Mouse (Mus musculus) lung, adult 2 months (tissue): Measurements from ENCODE around the gene Myzap.

Source experiments
- CTCF ChIP-seq: fragments of 200-500 bp; IDR thresholded peaks from 2 replicates; pipeline ENCODE4 v1.5.1; 2011; ENCODE audit warnings: mild to moderate bottlenecking, low read length, control low read depth; ENCODE audit not compliant: insufficient read depth
- POLR2A ChIP-seq: fragments of 200-500 bp; IDR thresholded peaks from 2 replicates; pipeline ENCODE4 v1.6.1; 2011; ENCODE audit warnings: low read depth, mild to moderate bottlenecking, control low read depth, low read length, borderline replicate concordance; ENCODE audit errors: extremely low read depth

DNA sequence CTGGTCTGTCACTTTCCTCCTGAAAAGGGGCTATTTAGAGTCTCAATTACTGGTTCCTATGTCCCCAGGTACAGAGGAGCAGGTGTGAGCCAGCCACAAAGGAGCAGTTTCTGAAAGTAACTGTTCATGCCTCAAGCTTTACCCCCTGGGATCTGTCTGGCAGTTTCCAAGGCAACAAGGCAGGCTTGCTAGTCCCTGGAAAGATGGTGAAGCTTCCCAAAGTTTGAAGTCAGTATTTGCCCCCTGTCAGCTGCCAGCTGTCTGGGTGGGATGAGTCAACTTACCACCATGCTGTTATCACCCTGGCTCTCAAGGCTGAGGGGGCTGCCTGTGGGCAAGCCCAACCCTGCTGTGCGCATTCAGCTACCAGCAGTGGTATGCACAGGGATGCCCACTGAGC lies 44.7 kb upstream of the Myzap start:
- TF ChIP-seq POLR2A (no peak), CTCF (no peak)
